Mouse (Mus musculus): Measurements from ENCODE around the gene Gm1993.
"Not testable (repeated sequence)": the region's sequence is repeated elsewhere in the genome, so short reads cannot be mapped to it uniquely, and the experiment has no call there.

Gm1993 gene

DNA sequence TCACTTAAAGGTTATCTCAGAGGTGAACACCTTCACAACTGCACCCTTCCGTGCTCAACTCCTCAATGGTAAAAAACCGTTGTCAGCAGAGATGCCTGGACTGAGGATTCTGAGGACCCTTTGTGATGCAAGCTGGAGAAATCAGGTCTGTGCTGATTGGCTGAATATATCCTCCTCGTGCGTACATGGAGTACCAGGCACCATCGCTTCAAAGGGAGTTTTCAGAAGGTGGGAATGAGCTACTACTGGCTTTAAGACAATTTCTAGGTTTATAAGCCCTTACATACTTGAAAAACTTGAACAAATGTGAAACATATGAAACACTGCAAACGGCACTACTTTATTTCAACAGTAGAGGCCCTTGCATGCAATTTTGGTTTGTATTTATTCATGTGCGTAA is at the start of gene Gm1993:
Gm1993 (minus strand) TSS at position 101 of the 400 bp plus-strand sequence.
- not testable (repeated sequence) for ATAC-seq (ENCODE audit: low TSS enrichment)
